Comparison of ENCODE assay signal across 8 mouse cellular contexts in the genomic region with DNA sequence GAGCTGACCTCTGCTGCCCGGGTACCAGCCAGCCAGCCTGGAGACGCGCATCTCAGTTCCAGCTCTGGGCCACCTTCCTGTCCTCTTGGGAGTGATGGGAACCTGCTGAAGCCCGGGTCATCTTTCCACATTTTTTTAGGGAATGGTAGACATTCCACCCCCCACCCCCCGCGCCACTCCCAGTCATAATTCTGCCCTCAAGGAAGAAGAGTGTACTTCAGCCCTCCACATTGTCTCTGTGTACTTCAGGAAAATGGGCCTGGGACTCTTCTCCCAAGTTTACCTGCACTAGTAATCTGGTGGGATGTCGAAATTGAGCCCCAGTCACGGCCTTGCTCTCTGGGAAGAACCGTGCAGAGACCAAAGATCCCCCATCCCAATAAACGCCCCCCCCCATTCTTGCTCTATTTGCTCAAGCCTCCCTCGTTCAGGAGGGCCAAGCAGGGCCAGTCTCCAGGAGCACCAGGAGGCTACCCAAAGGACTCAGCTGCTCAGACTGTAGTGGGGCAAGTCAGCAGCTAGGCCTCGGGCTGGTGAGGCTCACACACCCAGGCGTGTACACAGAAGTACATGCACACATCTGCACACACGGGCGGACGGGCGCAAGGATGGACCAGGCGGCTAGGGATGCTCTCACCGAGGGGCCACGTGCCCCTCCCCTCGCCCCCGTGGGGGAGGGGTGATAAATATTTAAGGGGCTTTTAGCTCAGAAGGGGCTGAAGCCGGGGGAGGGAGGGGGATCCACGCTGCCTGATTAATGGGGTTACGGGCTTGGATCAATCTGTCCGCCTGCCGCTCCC. TPM values are rescaled to one million over a fixed set of nuclear protein-coding genes. Genes with fewer than 3 reads are reported as not detected.
A peak's percentile ranks its signal among the peaks of the same experiment; 100 is the strongest.
DNase-seq lines count a peak whose midpoint lies in the region; ATAC-seq lines count a peak whose summit lies in the region.
"Not testable (repeated sequence)": the region's sequence is repeated elsewhere in the genome, so short reads cannot be mapped to it uniquely, and the experiment has no call there.

No protein-coding gene starts in this region.

- H3K27me3 ChIP-seq in forebrain, embryonic 12.5 days; hindbrain, embryonic 15.5 days; lung, embryonic 16.5 days (ENCODE audit: control insufficient read depth, insufficient read depth, low read depth, low read length); stomach, embryonic 15.5 days (replicated peaks): not testable (repeated sequence)
- H3K27me3 ChIP-seq in heart, embryonic 12.5 days (replicated peaks), result peaks cover 15% of the 10 kb centered on the region
- peaks cover 67% of the 10 kb centered on the region for H3K27me3 ChIP-seq in limb, embryonic 10.5 days (ENCODE audit: low read depth, poor library complexity, severe bottlenecking)

- peak overlapping the region; percentile 92 for H3K27ac ChIP-seq in forebrain, embryonic 12.5 days
- H3K27ac ChIP-seq in heart, embryonic 12.5 days (ENCODE audit: poor library complexity, severe bottlenecking), result peak overlapping the region; percentile 51
- peak overlapping the region; percentile 45; the same call in 1 of the 2 replicates for H3K27ac ChIP-seq in hindbrain, embryonic 15.5 days (replicated peaks)
- not testable (repeated sequence) for H3K27ac ChIP-seq in limb, embryonic 10.5 days; lung, embryonic 16.5 days (ENCODE audit: low read length)
- H3K27ac ChIP-seq in stomach, embryonic 15.5 days, result peak overlapping the region; percentile 35

- peak overlapping the region; percentile 40 for H3K4me2 ChIP-seq in forebrain, embryonic 12.5 days
- peak overlapping the region; percentile 55 for H3K4me2 ChIP-seq in heart, embryonic 12.5 days
- peak overlapping the region; percentile 45 for H3K4me2 ChIP-seq in hindbrain, embryonic 15.5 days
- H3K4me2 ChIP-seq in lung, embryonic 16.5 days (ENCODE audit: low read depth, low read length), result 0 out of 2 replicates have a peak overlapping the region, but pooled peaks have one; percentile 11
- H3K4me2 ChIP-seq in stomach, embryonic 15.5 days, result peak overlapping the region; percentile 34; the same call in 1 of the 2 replicates

- WGBS in forebrain, embryonic 12.5 days, result under 1% methylated on average over 21 of the region's 27 CpGs
- under 1% methylated on average over 25 of the region's 27 CpGs for WGBS in heart, embryonic 12.5 days
- 3% methylated on average over 24 of the region's 27 CpGs for WGBS in hindbrain, embryonic 15.5 days
- WGBS in limb, embryonic 10.5 days, result 2% methylated on average over 24 of the region's 27 CpGs
- 4% methylated on average over 22 of the region's 27 CpGs for WGBS in lung, embryonic 16.5 days
- 4% methylated on average over 27 of the region's 27 CpGs for WGBS in stomach, embryonic 15.5 days

- H3K9me3 ChIP-seq in forebrain, embryonic 12.5 days; heart, embryonic 12.5 days (replicated peaks); hindbrain, embryonic 15.5 days; limb, embryonic 10.5 days (replicated peaks); lung, embryonic 16.5 days (ENCODE audit: control insufficient read depth, low read length); stomach, embryonic 15.5 days: not testable (repeated sequence)

- H3K4me1 ChIP-seq in forebrain, embryonic 12.5 days, result peaks cover 62% of the 10 kb centered on the region
- H3K4me1 ChIP-seq in heart, embryonic 12.5 days (replicated peaks), result peaks cover 30% of the 10 kb centered on the region
- H3K4me1 ChIP-seq in hindbrain, embryonic 15.5 days (replicated peaks), result peaks cover 37% of the 10 kb centered on the region
- H3K4me1 ChIP-seq in limb, embryonic 10.5 days, result peaks cover 34% of the 10 kb centered on the region
- H3K4me1 ChIP-seq in lung, embryonic 16.5 days (replicated peaks; ENCODE audit: control insufficient read depth, insufficient read depth, low read length), result not testable (repeated sequence)
- H3K4me1 ChIP-seq in stomach, embryonic 15.5 days, result peaks cover 23% of the 10 kb centered on the region

- not testable (repeated sequence) for H3K9ac ChIP-seq in forebrain, embryonic 12.5 days; heart, embryonic 12.5 days; hindbrain, embryonic 15.5 days; lung, embryonic 16.5 days (ENCODE audit: low read length); stomach, embryonic 15.5 days

- H3K4me3 ChIP-seq in forebrain, embryonic 12.5 days (replicated peaks); lung, embryonic 16.5 days (ENCODE audit: low read length); stomach, embryonic 15.5 days (replicated peaks): not testable (repeated sequence)
- H3K4me3 ChIP-seq in heart, embryonic 12.5 days, result peak overlapping the region; percentile 27; the same call in 1 of the 2 replicates
- H3K4me3 ChIP-seq in hindbrain, embryonic 15.5 days, result peak overlapping the region; percentile 11; the same call in 1 of the 2 replicates
- peak overlapping the region; percentile 25; the same call in 1 of the 2 replicates for H3K4me3 ChIP-seq in limb, embryonic 10.5 days

- ATAC-seq in forebrain, embryonic 12.5 days (ENCODE audit: low FRiP score), result peak; percentile 56
- ATAC-seq in heart, embryonic 12.5 days (ENCODE audit: insufficient number of reproducible peaks, low FRiP score); stomach, embryonic 15.5 days (ENCODE audit: insufficient read depth, low FRiP score, low read depth): not testable (repeated sequence)
- peak; percentile 29; the same call in 1 of the 2 replicates for ATAC-seq in hindbrain, embryonic 15.5 days (ENCODE audit: low FRiP score, low read depth)
- peak; percentile 17; the same call in 1 of the 2 replicates for ATAC-seq in lung, embryonic 16.5 days (ENCODE audit: low read depth)

- H3K36me3 ChIP-seq in forebrain, embryonic 12.5 days (replicated peaks); heart, embryonic 12.5 days; hindbrain, embryonic 15.5 days; limb, embryonic 10.5 days; lung, embryonic 16.5 days (ENCODE audit: control insufficient read depth, insufficient read depth, low read length); stomach, embryonic 15.5 days: not testable (repeated sequence)

- peak; percentile 57 for DNase-seq in embryo, embryonic 11 days
- not testable (repeated sequence) for DNase-seq in limb, embryonic 10.5 days (ENCODE audit: low spot score)
- peak; percentile 61 for DNase-seq in neural tube, embryonic 10.5 days (ENCODE audit: extremely low spot score, low spot score)

RNA-seq across cellular contexts. Expression of gene Cntfr, which starts 12.6 kb away (rescaled TPM):
- 21.9 and 28.3 TPM in 2 replicates for polyA plus RNA-seq in forebrain, embryonic 12.5 days (2016; fragmentation: Nextera tagmentation; extraction: Ambion mirVana)
- 3.7 TPM in 2 replicates for polyA plus RNA-seq in heart, embryonic 12.5 days (2016; fragmentation: Nextera tagmentation; extraction: Ambion mirVana)
- 29.1 and 33.0 TPM in 2 replicates for polyA plus RNA-seq in hindbrain, embryonic 15.5 days (2015; fragmentation: Nextera tagmentation; extraction: Ambion mirVana)
- 6.1 and 7.8 TPM in 2 replicates for polyA plus RNA-seq in limb, embryonic 10.5 days (2016; fragmentation: Nextera tagmentation; extraction: Ambion mirVana)
- polyA plus RNA-seq in lung, embryonic 16.5 days (2015; fragmentation: Nextera tagmentation; extraction: Ambion mirVana), result 6.9 and 8.4 TPM in 2 replicates
- 8.3 and 11.8 TPM in 2 replicates for polyA plus RNA-seq in stomach, embryonic 15.5 days (2015; fragmentation: Nextera tagmentation; extraction: Ambion mirVana)

RNA-seq across cellular contexts. Expression of gene Il11ra1, which starts 15.5 kb away (rescaled TPM):
- 56.6 and 62.1 TPM in 2 replicates for polyA plus RNA-seq in forebrain, embryonic 12.5 days (2016; fragmentation: Nextera tagmentation; extraction: Ambion mirVana)
- polyA plus RNA-seq in heart, embryonic 12.5 days (2016; fragmentation: Nextera tagmentation; extraction: Ambion mirVana), result 148 and 159 TPM in 2 replicates
- 39.4 and 41.6 TPM in 2 replicates for polyA plus RNA-seq in hindbrain, embryonic 15.5 days (2015; fragmentation: Nextera tagmentation; extraction: Ambion mirVana)
- polyA plus RNA-seq in limb, embryonic 10.5 days (2016; fragmentation: Nextera tagmentation; extraction: Ambion mirVana), result 202 and 253 TPM in 2 replicates
- 111 and 120 TPM in 2 replicates for polyA plus RNA-seq in lung, embryonic 16.5 days (2015; fragmentation: Nextera tagmentation; extraction: Ambion mirVana)
- polyA plus RNA-seq in stomach, embryonic 15.5 days (2015; fragmentation: Nextera tagmentation; extraction: Ambion mirVana), result 153 and 157 TPM in 2 replicates

RNA-seq across cellular contexts. Expression of gene Rpp25l, which starts 29.0 kb away (rescaled TPM):
- 77.0 and 79.1 TPM in 2 replicates for polyA plus RNA-seq in forebrain, embryonic 12.5 days (2016; fragmentation: Nextera tagmentation; extraction: Ambion mirVana)
- polyA plus RNA-seq in heart, embryonic 12.5 days (2016; fragmentation: Nextera tagmentation; extraction: Ambion mirVana), result 39.7 and 40.9 TPM in 2 replicates
- polyA plus RNA-seq in hindbrain, embryonic 15.5 days (2015; fragmentation: Nextera tagmentation; extraction: Ambion mirVana), result 58.7 and 58.8 TPM in 2 replicates
- polyA plus RNA-seq in limb, embryonic 10.5 days (2016; fragmentation: Nextera tagmentation; extraction: Ambion mirVana), result 93.6 and 101 TPM in 2 replicates
- 80.5 and 85.0 TPM in 2 replicates for polyA plus RNA-seq in lung, embryonic 16.5 days (2015; fragmentation: Nextera tagmentation; extraction: Ambion mirVana)
- 59.5 and 61.1 TPM in 2 replicates for polyA plus RNA-seq in stomach, embryonic 15.5 days (2015; fragmentation: Nextera tagmentation; extraction: Ambion mirVana)

RNA-seq across cellular contexts. Expression of gene Dctn3, which starts 38.6 kb away (rescaled TPM):
- 159 and 179 TPM in 2 replicates for polyA plus RNA-seq in forebrain, embryonic 12.5 days (2016; fragmentation: Nextera tagmentation; extraction: Ambion mirVana)
- polyA plus RNA-seq in heart, embryonic 12.5 days (2016; fragmentation: Nextera tagmentation; extraction: Ambion mirVana), result 113 and 118 TPM in 2 replicates
- 298 and 299 TPM in 2 replicates for polyA plus RNA-seq in hindbrain, embryonic 15.5 days (2015; fragmentation: Nextera tagmentation; extraction: Ambion mirVana)
- 118 and 123 TPM in 2 replicates for polyA plus RNA-seq in limb, embryonic 10.5 days (2016; fragmentation: Nextera tagmentation; extraction: Ambion mirVana)
- 137 and 156 TPM in 2 replicates for polyA plus RNA-seq in lung, embryonic 16.5 days (2015; fragmentation: Nextera tagmentation; extraction: Ambion mirVana)
- 124 and 130 TPM in 2 replicates for polyA plus RNA-seq in stomach, embryonic 15.5 days (2015; fragmentation: Nextera tagmentation; extraction: Ambion mirVana)

RNA-seq across cellular contexts. Expression of gene Enho, which starts 44.2 kb away (rescaled TPM):
- 43.2 and 44.7 TPM in 2 replicates for polyA plus RNA-seq in forebrain, embryonic 12.5 days (2016; fragmentation: Nextera tagmentation; extraction: Ambion mirVana)
- polyA plus RNA-seq in heart, embryonic 12.5 days (2016; fragmentation: Nextera tagmentation; extraction: Ambion mirVana), result 4.4 and 4.9 TPM in 2 replicates
- 106 and 122 TPM in 2 replicates for polyA plus RNA-seq in hindbrain, embryonic 15.5 days (2015; fragmentation: Nextera tagmentation; extraction: Ambion mirVana)
- 21.0 and 24.2 TPM in 2 replicates for polyA plus RNA-seq in limb, embryonic 10.5 days (2016; fragmentation: Nextera tagmentation; extraction: Ambion mirVana)
- polyA plus RNA-seq in lung, embryonic 16.5 days (2015; fragmentation: Nextera tagmentation; extraction: Ambion mirVana), result 7.8 and 8.1 TPM in 2 replicates
- 18.3 and 24.0 TPM in 2 replicates for polyA plus RNA-seq in stomach, embryonic 15.5 days (2015; fragmentation: Nextera tagmentation; extraction: Ambion mirVana)
